Mouse (Mus musculus): ENCODE results near the gene Zfp207. TPM values are rescaled to one million over a fixed set of nuclear protein-coding genes. Genes with fewer than 3 reads are reported as not detected.
"Not testable (repeated sequence)": the region's sequence is repeated elsewhere in the genome, so short reads cannot be mapped to it uniquely, and the experiment has no call there.

The Zfp207 gene
- total and polyA plus RNA-seq, 3 experiments = 137 to 296 (median 231) TPM

DNA sequence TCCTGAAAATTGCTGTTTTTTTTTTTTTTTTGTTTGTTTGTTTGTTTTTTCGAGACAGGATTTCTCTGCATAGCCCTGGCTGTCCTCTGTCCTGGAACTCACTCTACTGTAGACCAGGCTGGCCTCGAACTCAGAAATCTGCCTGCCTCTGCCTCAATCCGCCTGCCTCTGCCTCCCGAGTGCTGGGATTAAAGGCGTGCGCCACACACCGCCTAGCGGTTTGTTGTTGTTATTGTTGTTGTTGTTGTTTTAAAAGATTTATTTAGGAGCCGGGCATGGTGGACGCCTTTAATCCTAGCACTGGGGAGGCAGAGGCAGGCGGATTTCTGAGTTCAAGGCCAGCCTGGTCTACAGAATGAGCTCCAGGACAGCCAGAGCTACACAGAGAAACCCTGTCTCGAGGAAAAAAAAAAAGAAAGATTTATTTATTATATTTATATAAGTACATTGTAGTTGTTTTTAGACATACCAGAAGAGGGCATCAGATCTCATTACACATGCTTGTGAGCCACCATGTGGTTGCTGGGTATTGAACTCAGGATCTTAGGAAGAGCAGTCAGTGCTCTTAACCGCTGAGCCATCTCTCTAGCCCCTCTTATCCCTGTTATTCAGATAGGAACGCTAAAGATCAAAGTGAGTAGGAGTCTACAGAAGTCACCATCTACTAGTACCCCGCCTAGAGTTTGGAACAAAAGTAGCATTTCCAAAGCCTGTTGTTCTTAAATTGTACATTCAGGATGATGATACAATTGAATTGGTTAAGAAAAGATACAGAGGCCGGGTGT is 43.1 kb downstream of the Zfp207 start:
- H3K9me3 ChIP-seq (replicated peaks; ENCODE audit: low read length); in situ Hi-C loops (cut with MboI; ENCODE audit: low pct_ligation_motif_present, low pct_unique_long_range_greater_than_20kb, low sequenced_read_pairs); H3K27me3 ChIP-seq (replicated peaks); dilution Hi-C loops (cut with MboI; ENCODE audit: extremely low pct_ligation_motif_present, extremely low pct_unique_long_range_greater_than_20kb, low sequenced_read_pairs); H3K4me2 ChIP-seq (ENCODE audit: insufficient read depth, low read depth, poor library complexity, severe bottlenecking); H3K36me3 ChIP-seq (replicated peaks in 1 of 2; ENCODE audit: control insufficient read depth in 1 of 2, insufficient read depth in 1 of 2, low read length in 1 of 2); DNase-seq (ENCODE audit: extremely low read depth); H3K9ac ChIP-seq (ENCODE audit: insufficient read depth, low read depth); H3K4me3 ChIP-seq (replicated peaks in 1 of 3; ENCODE audit: low read depth in 2 of 3, low read length in 2 of 3, poor library complexity in 1 of 3); H3K27ac ChIP-seq (ENCODE audit: insufficient read depth, low read depth): not testable (repeated sequence)
- peaks cover 3 to 11% of the 10 kb centered on the region in 2 experiments; a peak in 3 of 4 replicates for H3K4me1 ChIP-seq (ENCODE audit: control insufficient read depth in 1 of 2, insufficient read depth in 2 of 2)
- H3K79me2 ChIP-seq (replicated peaks; ENCODE audit: control insufficient read depth, extremely low read depth, insufficient read depth, poor library complexity, severe bottlenecking) = peaks cover 24% of the 10 kb centered on the region
- TF ChIP-seq CTCF (conservative IDR thresholded peaks at IDR 0.05 in 1 of 2, IDR thresholded peaks at IDR 0.05 in 1 of 2; ENCODE audit: low read depth in 2 of 2, low read length in 2 of 2) (peak in 1 of 2 experiments; percentile 45; a peak in 1 of 4 replicates), MYC (IDR thresholded peaks at IDR 0.05; ENCODE audit: low read depth, low read length) (peak; percentile 69)

DNA sequence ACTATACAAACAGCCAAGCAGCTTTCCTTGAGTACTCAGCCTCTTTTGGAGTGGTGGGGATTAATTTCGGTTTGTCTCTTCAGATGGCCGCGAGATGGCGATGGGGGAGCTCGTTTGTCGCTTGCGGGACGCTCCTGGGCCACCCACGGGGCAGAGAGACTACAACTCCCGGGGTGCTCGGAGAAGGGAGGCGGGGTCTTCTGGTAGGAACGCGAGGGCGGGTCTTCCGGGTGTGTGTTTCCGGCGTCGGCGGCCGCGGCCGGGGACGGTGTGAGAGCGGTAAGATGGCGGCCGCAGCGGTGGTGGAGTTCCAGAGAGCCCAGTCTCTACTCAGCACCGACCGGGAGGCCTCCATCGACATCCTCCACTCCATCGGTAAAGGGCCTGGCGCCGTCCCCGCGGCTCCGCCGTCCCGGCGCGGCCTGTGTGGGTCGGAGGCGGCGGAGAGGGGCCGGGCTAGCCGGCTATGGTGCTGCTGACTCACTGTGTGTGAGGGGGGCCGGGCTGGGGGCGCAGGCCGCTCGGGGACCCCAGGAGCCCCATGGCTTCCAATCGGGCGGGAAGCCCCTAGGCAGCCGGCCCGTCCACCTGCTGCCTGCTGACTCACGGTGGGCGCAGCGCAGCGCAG is 45.4 kb downstream of the Zfp207 start, which contains the start of gene Psmd11:
Gene Psmd11 (plus strand): TSS at position 235 of the 628 bp plus-strand sequence.
- in situ Hi-C loops (cut with MboI; ENCODE audit: low pct_ligation_motif_present, low pct_unique_long_range_greater_than_20kb, low sequenced_read_pairs) = no loop called here
- dilution Hi-C loops (cut with MboI; ENCODE audit: extremely low pct_ligation_motif_present, extremely low pct_unique_long_range_greater_than_20kb, low sequenced_read_pairs) = no loop called here
- H3K4me3 ChIP-seq (replicated peaks in 1 of 3; ENCODE audit: low read depth in 2 of 3, low read length in 2 of 3, poor library complexity in 1 of 3) = peak within 1 kb of the TSS; percentile 87 to 99 (median 95)
- 0 out of 2 replicates have a peak, but pooled peaks have one; percentile 47 for TF ChIP-seq MAZ (IDR thresholded peaks at IDR 0.05; ENCODE audit: low read depth, low read length)
- TF ChIP-seq KAT2A (IDR thresholded peaks at IDR 0.05; ENCODE audit: insufficient replicate concordance, low read length) = peak; percentile 97
- TF ChIP-seq NELFE (IDR thresholded peaks at IDR 0.05; ENCODE audit: low read depth, low read length) = peak; percentile 97
- TF ChIP-seq CHD2 (IDR thresholded peaks at IDR 0.05; ENCODE audit: low read length) = peak; percentile 30; the same call in 1 of the 2 replicates
- TF ChIP-seq MEF2A (IDR thresholded peaks at IDR 0.05; ENCODE audit: borderline replicate concordance, low read depth, low read length) = peak; percentile 78
- TF ChIP-seq SMC3 (IDR thresholded peaks at IDR 0.05; ENCODE audit: low read depth, low read length) = peak; percentile 85
- TF ChIP-seq MAFK (IDR thresholded peaks at IDR 0.05; ENCODE audit: insufficient replicate concordance, low read length) = no peak; the same call in 1 of the 2 replicates
- TF ChIP-seq EP300 (IDR thresholded peaks at IDR 0.05; ENCODE audit: low read length) = no peak
- peak; percentile 86; the same call in 1 of the 2 replicates for TF ChIP-seq GABPA (IDR thresholded peaks at IDR 0.05; ENCODE audit: insufficient replicate concordance, low read depth, low read length)
- TF ChIP-seq MXI1 (IDR thresholded peaks at IDR 0.05; ENCODE audit: low read depth, low read length) = 0 out of 2 replicates have a peak, but pooled peaks have one; percentile 12
- no peak; the same call in 1 of the 2 replicates for TF ChIP-seq ZC3H11A (IDR thresholded peaks at IDR 0.05; ENCODE audit: low read depth, low read length)
- TF ChIP-seq ZNF384 (IDR thresholded peaks at IDR 0.05; ENCODE audit: low read depth, low read length) = no peak
- TF ChIP-seq MAX (IDR thresholded peaks at IDR 0.05; ENCODE audit: low read length) = 0 out of 2 replicates have a peak, but pooled peaks have one; percentile 24
- TF ChIP-seq ELF1 (IDR thresholded peaks at IDR 0.05; ENCODE audit: low read depth, low read length) = peak; percentile 95
- TF ChIP-seq BHLHE40 (IDR thresholded peaks at IDR 0.05; ENCODE audit: low read depth, low read length) = no peak
- TF ChIP-seq UBTF (IDR thresholded peaks at IDR 0.05; ENCODE audit: low read depth, low read length) = peak; percentile 78; the same call in 1 of the 2 replicates
- TF ChIP-seq SIN3A (IDR thresholded peaks at IDR 0.05; ENCODE audit: low read length) = peak; percentile 94
- TF ChIP-seq POLR2A (IDR thresholded peaks at IDR 0.05; ENCODE audit: low read depth, low read length) = peak; percentile 96
- no peak for TF ChIP-seq JUND (conservative IDR thresholded peaks at IDR 0.05; ENCODE audit: low read depth, low read length)
- peak; percentile 55 for TF ChIP-seq NRF1 (IDR thresholded peaks at IDR 0.05; ENCODE audit: low read depth, low read length)
- peak; percentile 90 for TF ChIP-seq RAD21 (IDR thresholded peaks at IDR 0.05; ENCODE audit: low read depth, low read length)
- TF ChIP-seq CHD1 (IDR thresholded peaks at IDR 0.05; ENCODE audit: low read depth, low read length) = no peak
- TF ChIP-seq RCOR1 (conservative IDR thresholded peaks at IDR 0.05; ENCODE audit: low read depth, low read length) = no peak
- TF ChIP-seq E2F4 (IDR thresholded peaks at IDR 0.05; ENCODE audit: insufficient replicate concordance, low read depth, low read length) = no peak
- no peak for TF ChIP-seq ETS1 (conservative IDR thresholded peaks at IDR 0.05; ENCODE audit: low read depth, low read length)
- no peak for TF ChIP-seq USF2 (conservative IDR thresholded peaks at IDR 0.05; ENCODE audit: low read depth, low read length)
- no peak for TF ChIP-seq ZKSCAN1 (IDR thresholded peaks at IDR 0.05; ENCODE audit: borderline replicate concordance, low read depth, low read length)
- TF ChIP-seq ZMIZ1 (IDR thresholded peaks at IDR 0.05; ENCODE audit: low read depth, low read length) = peak; percentile 94

More for the DNA sequence above, 45.4 kb downstream of the Zfp207 start, which contains the start of gene Psmd11:
- H3K4me2 ChIP-seq (ENCODE audit: insufficient read depth, low read depth, poor library complexity, severe bottlenecking) = peak within 1 kb of the TSS; percentile 94
- peaks cover 17 to 19% of the 10 kb centered on the region in 2 experiments for H3K36me3 ChIP-seq (replicated peaks in 1 of 2; ENCODE audit: control insufficient read depth in 1 of 2, insufficient read depth in 1 of 2, low read length in 1 of 2)
- H3K4me1 ChIP-seq (ENCODE audit: control insufficient read depth in 1 of 2, insufficient read depth in 2 of 2) = peaks cover 3 to 21% of the 10 kb centered on the region in 2 experiments; a peak in 3 of 4 replicates
- peak; percentile 98 for DNase-seq (ENCODE audit: extremely low read depth)
- peaks cover 42% of the 10 kb centered on the region for H3K79me2 ChIP-seq (replicated peaks; ENCODE audit: control insufficient read depth, extremely low read depth, insufficient read depth, poor library complexity, severe bottlenecking)
- H3K27me3 ChIP-seq (replicated peaks) = no peaks in the 10 kb centered on the region
- H3K9ac ChIP-seq (ENCODE audit: insufficient read depth, low read depth) = peak within 1 kb of the TSS; percentile 87
- peak within 1 kb of the TSS; percentile 74 for H3K27ac ChIP-seq (ENCODE audit: insufficient read depth, low read depth)
- H3K9me3 ChIP-seq (replicated peaks; ENCODE audit: low read length) = no peaks in the 10 kb centered on the region
